Mouse (Mus musculus) C2C12 (cell line): ENCODE measurements around the gene Itpr3. TPM values are rescaled to one million over a fixed set of nuclear protein-coding genes. Genes with fewer than 3 reads are reported as not detected.

ENCODE experiments used
- H3K27me3 ChIP-seq: one replicate; pipeline ENCODE4 v1.6.1; 2011; ENCODE audit not compliant: control insufficient read depth, insufficient read depth, insufficient read length
- H3K36me3 ChIP-seq: one replicate; pipeline ENCODE4 v1.6.1; 2011; ENCODE audit not compliant: control insufficient read depth, insufficient read depth
- H3K4me3 ChIP-seq: one replicate; pipeline ENCODE4 v1.5.1; 2011; ENCODE audit warnings: mild to moderate bottlenecking, control low read depth; ENCODE audit not compliant: poor library complexity, insufficient read depth, severe bottlenecking
- H3K79me2 ChIP-seq: one replicate; pipeline ENCODE4 v1.6.1; 2011; ENCODE audit not compliant: control insufficient read depth, insufficient read depth
- H3K79me3 ChIP-seq: one replicate; pipeline ENCODE4 v1.6.1; 2011; ENCODE audit warnings: low read depth, control low read depth
- H3ac ChIP-seq: one replicate; pipeline ENCODE3; 2011; ENCODE audit warnings: low read depth; ENCODE audit not compliant: control insufficient read depth, insufficient read length
- CEBPB ChIP-seq: IDR thresholded peaks from one replicate; pipeline ENCODE4 v1.6.1; 2011; ENCODE audit warnings: low read depth, mild to moderate bottlenecking, control low read depth, moderate library complexity
- CTCF ChIP-seq: IDR thresholded peaks from one replicate; pipeline ENCODE4 v1.5.1; 2011; ENCODE audit not compliant: control insufficient read depth, insufficient read depth, insufficient read length
- FOSL1 ChIP-seq: IDR thresholded peaks from one replicate; pipeline ENCODE4 v1.8.0; 2011; ENCODE audit warnings: mild to moderate bottlenecking, low read length; ENCODE audit not compliant: poor library complexity, insufficient read depth, severe bottlenecking
- MAX ChIP-seq: IDR thresholded peaks from one replicate; pipeline ENCODE4 v1.6.1; 2011; ENCODE audit warnings: mild to moderate bottlenecking, control low read depth
- MYOD1 ChIP-seq: IDR thresholded peaks from one replicate; pipeline ENCODE4 v1.6.1; 2011; ENCODE audit warnings: low read depth; ENCODE audit not compliant: control insufficient read depth, insufficient read length
- MYOG ChIP-seq: IDR thresholded peaks from one replicate; pipeline ENCODE4 v1.6.1; 2011; ENCODE audit not compliant: control insufficient read depth, insufficient read length; ENCODE audit errors: extremely low read depth
- USF1 ChIP-seq: IDR thresholded peaks from one replicate; pipeline ENCODE4 v1.6.1; 2011; ENCODE audit warnings: low read depth, mild to moderate bottlenecking, control low read depth, moderate library complexity
- long read RNA-seq, 2 experiments: library from polyadenylated mRNA; unstranded; transcript quantifications; one replicate each; pipeline ENCODE4 v2.0.0; 2019 to 2020
- polyA plus RNA-seq: library from polyadenylated mRNA; unstranded; fragments of >200 nt; fragmentation: generic; extraction: Trizol; gene quantifications from one replicate; pipeline ENCODE4 v1.2.1, GENCODE M21; 2012; ENCODE audit warnings: missing spikeins

Gene Itpr3
- 20.0 TPM for polyA plus RNA-seq
- long read RNA-seq, experiment 1, partial matches to known transcripts, result 11 of 11 reads
- long read RNA-seq, experiment 1, other reads (novel, unspliced or antisense), result 0 of 11 reads
- long read RNA-seq, experiment 2, full-length matches to known transcripts, result 4 of 28 reads
- long read RNA-seq, experiment 2, partial matches to known transcripts, result 21 of 28 reads
- long read RNA-seq, experiment 2, other reads (novel, unspliced or antisense), result 3 of 28 reads

DNA sequence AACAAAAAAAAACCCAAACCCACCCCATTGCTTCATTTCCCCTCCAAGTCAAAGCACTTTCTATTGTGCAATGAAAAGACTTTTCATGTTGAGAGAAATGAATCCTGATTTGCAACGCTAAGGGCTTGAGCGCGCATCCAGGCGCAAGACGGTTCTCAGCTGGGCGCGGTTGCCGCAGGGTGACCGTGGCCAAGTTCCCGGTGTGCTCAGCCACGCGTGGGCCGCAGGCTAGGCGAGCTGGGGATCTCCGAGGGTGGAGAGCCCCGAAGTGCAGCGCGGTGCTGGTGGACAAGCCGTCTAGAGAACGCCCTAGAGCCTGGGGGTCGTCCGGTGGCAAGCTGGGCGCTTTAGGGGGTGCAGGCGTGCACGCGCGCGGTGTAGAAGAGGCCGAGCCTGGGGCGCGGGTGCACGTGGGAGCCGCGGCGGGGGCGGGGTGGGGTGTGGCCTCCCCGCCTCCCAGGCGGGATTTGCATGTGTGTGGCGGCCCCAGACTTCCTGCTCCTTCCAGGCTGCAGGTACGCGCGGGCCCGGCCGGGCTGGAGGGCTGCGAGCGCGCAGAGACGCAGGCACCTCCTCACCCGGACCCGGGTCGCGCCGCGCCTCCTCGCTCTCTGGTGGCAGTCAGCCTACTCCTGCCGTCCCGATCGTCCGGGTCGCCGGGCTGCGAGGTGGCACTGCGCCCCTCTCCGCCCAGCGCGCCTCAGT is at the start of gene Itpr3:
Gene Itpr3 (plus strand): TSS at position 493 of the 705 bp plus-strand sequence.
- Histone ChIP-seq H3K79me3 (peaks cover 34% of the 10 kb centered on the region), H3K27me3 (no peaks in the 10 kb centered on the region), H3K79me2 (peaks cover 48% of the 10 kb centered on the region), H3K36me3 (no peaks in the 10 kb centered on the region), H3K4me3 (peak within 1 kb of the TSS; percentile 69), H3ac (peak within 1 kb of the TSS; percentile 75)
- TF ChIP-seq CEBPB, result peak; percentile 63
- peak; percentile 36 for TF ChIP-seq CTCF
- TF ChIP-seq MYOG, result no peak

DNA sequence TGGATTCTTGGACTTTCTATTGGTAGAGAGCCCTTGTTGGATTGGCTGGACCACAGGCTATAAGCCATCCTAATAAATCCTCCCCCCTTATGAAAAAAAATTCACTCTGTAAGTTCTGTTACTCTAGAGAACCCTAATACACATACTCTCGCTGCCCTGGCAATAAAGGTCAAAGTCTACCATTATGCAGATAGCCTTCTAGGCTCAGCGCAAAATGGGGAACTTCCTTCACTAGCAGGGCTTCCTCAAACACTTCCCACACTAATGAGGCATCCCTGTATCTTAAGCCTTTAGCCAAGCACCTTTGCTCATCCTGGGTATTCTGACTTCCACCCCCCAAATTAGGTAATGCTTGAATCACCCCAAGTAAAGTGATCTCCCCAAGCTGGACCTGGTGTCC is 48.8 kb upstream of the Itpr3 start:
- H3K79me3 ChIP-seq, result no peaks in the 10 kb centered on the region
- no peak overlapping the region for H3K4me3 ChIP-seq
- H3K27me3 ChIP-seq, result peaks cover 19% of the 10 kb centered on the region
- no peaks in the 10 kb centered on the region for H3K36me3 ChIP-seq
- no peak overlapping the region for H3ac ChIP-seq
- no peak for TF ChIP-seq USF1
- TF ChIP-seq MYOG, result no peak
- no peak for TF ChIP-seq FOSL1
- TF ChIP-seq MAX, result no peak
- no peak for TF ChIP-seq CEBPB
- H3K79me2 ChIP-seq, result no peaks in the 10 kb centered on the region

DNA sequence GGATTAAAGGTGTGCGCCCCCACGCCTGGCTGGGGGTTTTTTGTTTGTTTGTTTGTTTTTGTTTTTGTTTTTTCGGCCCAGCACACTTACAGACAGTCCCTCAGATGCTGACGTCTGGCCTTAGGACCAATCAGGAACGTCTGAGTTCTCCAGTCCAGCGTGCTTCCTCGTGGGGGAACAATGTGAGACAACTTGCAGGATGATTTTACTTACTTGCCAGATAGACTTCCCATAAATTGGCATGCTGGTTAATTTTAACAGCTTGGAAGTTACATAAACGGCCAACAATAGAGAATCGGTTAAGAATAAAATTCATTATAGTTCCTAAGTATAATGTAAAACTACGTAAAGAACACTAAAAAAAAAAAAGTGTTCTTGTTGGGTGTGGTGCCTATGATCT is 45.9 kb upstream of the Itpr3 start:
- peaks cover 19% of the 10 kb centered on the region for H3K27me3 ChIP-seq
- TF ChIP-seq MYOD1 (no peak), FOSL1 (no peak)
- H3K4me3 ChIP-seq, result no peak overlapping the region
- H3K79me2 ChIP-seq, result no peaks in the 10 kb centered on the region
- no peaks in the 10 kb centered on the region for H3K79me3 ChIP-seq
- no peak overlapping the region for H3ac ChIP-seq
- H3K36me3 ChIP-seq, result no peaks in the 10 kb centered on the region

DNA sequence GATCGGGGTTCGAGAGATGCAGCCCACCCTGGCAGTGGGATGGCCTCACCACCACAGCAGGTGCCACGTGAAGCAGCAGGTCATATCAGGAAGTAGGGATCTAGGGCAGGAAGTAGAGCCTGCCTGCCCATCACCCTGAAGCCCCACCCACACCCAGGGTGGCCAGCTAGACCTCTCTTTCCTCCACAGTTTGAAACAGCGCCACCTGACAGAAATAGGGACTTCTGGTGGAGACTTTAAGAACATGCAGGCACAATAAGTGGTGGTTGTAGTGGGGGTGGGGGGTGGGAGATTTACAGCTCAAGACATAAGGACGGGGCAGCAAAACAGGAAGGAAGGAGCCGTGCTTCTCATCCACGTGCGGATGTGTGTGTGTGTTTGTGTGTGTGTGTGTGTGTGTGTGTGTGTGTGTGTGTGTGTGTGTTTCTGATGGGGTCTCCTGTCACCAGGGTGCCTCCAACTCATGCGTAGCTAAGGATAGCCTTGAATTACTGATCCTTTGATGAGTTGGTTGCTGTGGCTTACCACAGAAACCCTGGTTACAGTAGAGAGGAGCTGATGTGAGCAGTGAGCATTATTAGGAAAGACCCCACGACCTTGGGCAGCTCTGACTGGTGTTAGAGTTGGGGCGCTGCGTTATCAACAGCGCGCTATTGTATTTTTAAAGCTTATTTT is 45.0 kb upstream of the Itpr3 start:
- Histone ChIP-seq H3K79me3 (no peaks in the 10 kb centered on the region), H3K27me3 (peaks cover 19% of the 10 kb centered on the region), H3ac (no peak overlapping the region), H3K4me3 (no peak overlapping the region), H3K79me2 (no peaks in the 10 kb centered on the region), H3K36me3 (no peaks in the 10 kb centered on the region)
- no peak for TF ChIP-seq MAX
- TF ChIP-seq FOSL1, result no peak
- TF ChIP-seq USF1, result no peak
- no peak for TF ChIP-seq MYOG
- no peak for TF ChIP-seq CTCF
- TF ChIP-seq MYOD1, result no peak
- no peak for TF ChIP-seq CEBPB

DNA sequence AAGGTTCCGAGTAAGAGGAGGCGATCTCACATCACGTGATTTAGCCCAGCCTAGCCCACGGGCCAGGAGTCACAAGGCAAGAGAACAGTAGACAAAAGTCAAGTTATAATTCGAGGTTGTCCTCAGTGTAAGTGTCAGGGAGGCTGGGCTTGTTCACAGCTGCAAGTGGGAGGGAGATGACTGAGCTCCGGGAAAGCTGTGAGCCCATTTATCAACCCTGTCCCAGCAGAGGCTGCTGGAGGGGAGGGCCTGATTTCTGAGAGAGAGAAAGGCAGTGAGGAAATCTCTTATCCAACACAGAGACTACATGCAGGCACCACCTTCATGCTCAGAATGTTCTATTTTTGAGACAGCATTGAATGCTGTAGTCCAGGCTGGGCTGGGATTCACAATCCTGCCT is 44.2 kb upstream of the Itpr3 start:
- TF ChIP-seq MYOG (no peak), CEBPB (no peak), MYOD1 (no peak), USF1 (no peak), FOSL1 (no peak), MAX (no peak), CTCF (no peak)
- Histone ChIP-seq H3K36me3 (no peaks in the 10 kb centered on the region), H3K4me3 (no peak overlapping the region), H3K27me3 (peaks cover 19% of the 10 kb centered on the region), H3K79me3 (no peaks in the 10 kb centered on the region), H3ac (no peak overlapping the region), H3K79me2 (no peaks in the 10 kb centered on the region)
